Mouse (Mus musculus) embryonic facial prominence, embryonic 12.5 days (tissue): ENCODE results near the gene Dera. TPM values are rescaled to one million over a fixed set of nuclear protein-coding genes. Genes with fewer than 3 reads are reported as not detected.
A peak's percentile ranks its signal among the peaks of the same experiment; 100 is the strongest.

Experiments used
- ATAC-seq: fragments of 200-750 bp; cut with Nextera tagmentation; 2 replicates; pipeline ENCODE4 v1.8.0; 2017; ENCODE audit not compliant: insufficient number of reproducible peaks, insufficient read depth, low FRiP score, low TSS enrichment
- H3K27ac ChIP-seq: fragments of 300-500 bp; sonication (generic); 2 replicates; pipeline ENCODE4 v1.5.1; 2016; ENCODE audit warnings: mild to moderate bottlenecking
- H3K27me3 ChIP-seq: fragments of 300-500 bp; sonication (generic); 2 replicates; pipeline ENCODE4 v1.6.1; 2016; ENCODE audit warnings: mild to moderate bottlenecking, moderate library complexity
- H3K36me3 ChIP-seq: fragments of 300-500 bp; sonication (generic); 2 replicates; pipeline ENCODE4 v1.6.1; 2016; ENCODE audit warnings: mild to moderate bottlenecking
- H3K4me1 ChIP-seq: fragments of 300-500 bp; sonication (generic); 2 replicates; pipeline ENCODE4 v1.6.1; 2016
- H3K4me2 ChIP-seq: fragments of 300-500 bp; sonication (generic); replicated peaks from 2 replicates; pipeline ENCODE4 v1.6.1; 2016; ENCODE audit warnings: mild to moderate bottlenecking, moderate library complexity
- H3K4me3 ChIP-seq: fragments of 300-500 bp; sonication (generic); 2 replicates; pipeline ENCODE4 v1.5.1; 2016; ENCODE audit warnings: mild to moderate bottlenecking
- H3K9ac ChIP-seq: fragments of 300-500 bp; sonication (generic); 2 replicates; pipeline ENCODE4 v1.6.1; 2016; ENCODE audit warnings: mild to moderate bottlenecking, moderate library complexity
- H3K9me3 ChIP-seq: fragments of 300-500 bp; sonication (generic); 2 replicates; pipeline ENCODE4 v1.6.1; 2016; ENCODE audit warnings: mild to moderate bottlenecking, moderate library complexity
- WGBS: fragments of 180-500 bp; shearing (Covaris S2); methylation state at CpG from one replicate; pipeline ENCODE4 v1.1.7; 2016; 5-methylcytosine and 5-hydroxymethylcytosine counted together
- polyA plus RNA-seq: library from polyadenylated mRNA; unstranded; fragments of >200 nt; fragmentation: Nextera tagmentation; extraction: Ambion mirVana; gene quantifications from 2 replicates; pipeline ENCODE4 v1.2.1, GENCODE M21; 2016

Dera gene
- polyA plus RNA-seq, 1 experiment from 2014 or later = 50.2 TPM

DNA sequence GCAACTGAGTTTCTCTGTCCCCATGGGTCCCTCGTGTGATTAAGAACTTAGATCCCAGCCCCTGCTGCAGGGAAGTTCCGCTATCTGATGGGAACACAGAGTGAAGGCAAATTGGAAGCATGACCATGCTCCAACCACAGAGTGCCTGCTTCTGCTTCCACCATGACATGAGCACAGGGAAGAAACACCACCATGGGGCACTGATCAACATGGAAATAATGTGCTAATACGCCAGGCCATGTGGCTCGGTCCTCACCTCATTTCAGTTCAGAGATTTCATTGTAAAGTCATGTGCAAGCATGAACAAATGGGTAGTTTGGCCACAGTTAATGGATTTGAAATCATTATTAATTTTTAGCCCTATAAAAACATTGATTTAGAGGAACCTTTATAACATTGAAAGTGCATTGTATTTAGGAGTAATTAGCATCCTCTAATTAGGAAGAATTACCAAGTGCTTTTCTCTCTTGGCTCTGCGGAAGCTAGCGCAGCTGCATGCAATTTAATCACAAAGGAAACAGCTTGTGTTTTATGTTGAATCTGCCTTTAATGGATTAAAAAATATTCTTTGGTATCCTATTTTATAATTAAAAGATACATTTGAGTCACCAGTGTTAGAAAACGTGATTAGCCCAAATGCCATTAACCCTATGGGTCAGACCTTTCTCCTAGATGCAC is 115.7 kb downstream of the Dera start:
- Histone ChIP-seq H3K27me3 (no peaks in the 10 kb centered on the region), H3K4me2 (no peak overlapping the region), H3K9ac (no peak overlapping the region), H3K36me3 (no peaks in the 10 kb centered on the region), H3K9me3 (no peaks in the 10 kb centered on the region), H3K4me1 (no peaks in the 10 kb centered on the region), H3K4me3 (no peak overlapping the region), H3K27ac (no peak overlapping the region)
- 82% methylated on average over 7 of the region's 7 CpGs for WGBS
- ATAC-seq = no peak

DNA sequence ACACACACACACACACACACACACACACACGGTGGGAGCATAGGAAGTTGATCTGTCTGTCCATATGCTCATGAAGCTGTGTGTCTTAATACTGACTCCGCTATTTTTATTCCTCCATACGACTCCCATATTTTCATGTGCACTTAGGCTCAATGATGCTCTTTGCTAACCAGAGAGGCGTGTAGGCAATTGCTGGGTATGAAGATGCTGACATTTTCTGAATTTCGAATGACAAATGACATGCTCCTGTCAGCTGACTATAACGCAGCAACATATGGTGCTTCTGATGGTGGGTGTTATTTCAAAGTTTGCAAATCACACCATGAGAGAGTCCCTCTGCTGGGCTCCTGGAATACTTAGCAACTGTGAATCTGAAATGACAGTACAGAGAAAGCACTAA is 116.3 kb downstream of the Dera start:
- Histone ChIP-seq H3K4me2 (no peak overlapping the region), H3K9ac (no peak overlapping the region), H3K27me3 (no peaks in the 10 kb centered on the region), H3K4me3 (no peak overlapping the region), H3K27ac (no peak overlapping the region), H3K36me3 (no peaks in the 10 kb centered on the region), H3K4me1 (no peaks in the 10 kb centered on the region), H3K9me3 (no peaks in the 10 kb centered on the region)
- ATAC-seq = no peak
- WGBS = 84% methylated on average over 6 of the region's 6 CpGs

DNA sequence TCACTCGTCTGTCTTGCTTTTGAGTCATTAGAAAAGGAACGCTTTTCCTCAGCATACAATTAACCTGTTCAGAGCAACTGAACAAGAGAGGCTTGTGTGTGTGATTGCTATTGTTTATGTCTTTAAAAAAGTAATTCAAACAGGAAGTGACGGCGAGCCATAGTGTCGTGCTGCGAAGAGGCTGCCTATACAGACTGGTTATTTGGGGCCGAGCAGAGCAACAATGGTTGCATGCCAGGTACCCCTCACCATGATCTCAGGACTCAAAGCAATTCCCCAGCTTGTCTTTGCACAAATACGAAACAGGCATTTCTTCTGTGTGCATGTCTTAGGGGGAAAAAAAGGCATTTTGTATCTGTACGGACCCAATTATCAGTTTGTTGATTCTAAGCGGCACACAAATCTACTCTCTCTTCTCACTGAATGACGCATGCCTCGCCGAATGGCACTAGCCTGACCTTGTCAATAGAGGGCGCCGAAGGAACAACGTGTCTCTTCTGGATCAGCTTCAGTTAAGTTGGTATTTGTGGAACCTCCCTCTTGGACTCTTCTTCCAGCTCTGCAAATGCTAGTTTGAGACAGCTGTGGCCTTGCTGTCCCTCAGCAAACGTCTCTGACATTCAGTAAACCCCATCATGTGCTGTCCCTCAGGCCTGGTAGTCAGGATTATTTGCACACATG is 117.8 kb downstream of the Dera start:
- H3K27ac ChIP-seq = no peak overlapping the region
- H3K4me1 ChIP-seq = no peaks in the 10 kb centered on the region
- H3K27me3 ChIP-seq = no peaks in the 10 kb centered on the region
- 29% methylated on average over 17 of the region's 17 CpGs for WGBS
- H3K4me2 ChIP-seq = peak overlapping the region; percentile 19
- ATAC-seq = no peak
- no peaks in the 10 kb centered on the region for H3K36me3 ChIP-seq
- H3K4me3 ChIP-seq = no peak overlapping the region
- H3K9me3 ChIP-seq = no peaks in the 10 kb centered on the region
- no peak overlapping the region for H3K9ac ChIP-seq

DNA sequence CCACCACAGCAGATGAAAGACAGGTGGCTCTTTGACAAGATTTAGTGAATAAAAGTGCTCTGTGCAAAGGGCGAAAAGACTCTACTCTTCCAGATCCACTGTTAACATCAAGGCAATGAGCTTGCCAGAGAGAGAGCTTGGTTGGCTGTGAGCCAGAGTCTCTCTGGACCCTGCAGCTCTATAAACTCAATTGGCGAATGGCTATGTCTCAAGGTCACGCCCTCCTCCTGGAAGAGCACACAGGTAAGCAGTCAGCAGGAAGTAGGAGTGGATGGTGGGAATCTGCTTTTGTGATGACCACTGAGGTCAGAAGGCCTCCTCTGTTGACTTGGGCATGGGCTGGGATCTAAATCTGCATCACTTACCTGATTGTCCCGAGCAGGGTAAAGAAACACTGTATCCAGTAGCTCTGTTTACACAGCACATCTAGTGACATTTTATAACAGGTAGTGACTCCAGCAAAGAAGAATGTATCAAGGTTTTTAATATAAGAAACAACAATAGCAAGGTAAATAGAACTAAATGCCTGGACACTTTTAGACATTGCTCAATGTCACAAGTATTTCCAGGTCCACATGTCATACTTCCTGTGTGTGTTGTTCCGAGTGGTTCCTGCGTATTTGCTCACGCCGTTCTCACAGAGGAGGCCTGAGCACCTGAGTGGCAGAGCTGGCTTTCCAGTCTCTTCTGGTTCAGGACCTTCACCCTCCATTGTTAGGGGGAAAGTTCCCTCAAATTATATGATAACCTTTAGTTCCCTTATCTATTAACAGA is 120.3 kb downstream of the Dera start:
- no peaks in the 10 kb centered on the region for H3K27me3 ChIP-seq
- no peaks in the 10 kb centered on the region for H3K9me3 ChIP-seq
- 0 out of 2 replicates have a peak, but pooled peaks have one; percentile 28 for ATAC-seq
- no peak overlapping the region for H3K9ac ChIP-seq
- no peak overlapping the region for H3K27ac ChIP-seq
- H3K36me3 ChIP-seq = no peaks in the 10 kb centered on the region
- H3K4me1 ChIP-seq = no peaks in the 10 kb centered on the region
- no peak overlapping the region for H3K4me3 ChIP-seq
- H3K4me2 ChIP-seq = no peak overlapping the region
- 87% methylated on average over 8 of the region's 8 CpGs for WGBS

DNA sequence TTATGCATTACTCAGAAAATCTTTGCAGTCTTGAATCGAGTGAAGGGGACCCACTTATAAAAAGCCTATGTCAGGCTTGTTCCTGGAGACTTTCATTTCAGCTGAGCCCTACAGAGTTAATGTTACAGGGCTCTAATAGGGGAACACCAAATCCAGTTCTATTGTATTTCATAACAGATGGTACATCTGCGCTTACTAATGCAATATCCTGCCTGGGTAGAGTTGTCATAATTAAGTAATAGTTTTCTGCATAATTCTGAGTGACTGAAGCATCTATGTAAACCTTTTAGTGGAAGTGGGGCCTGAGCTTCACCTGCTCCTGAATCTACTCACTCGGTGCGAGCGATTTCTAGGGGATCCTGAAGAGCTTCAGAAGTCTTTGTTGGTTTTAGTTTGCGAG is 131.3 kb downstream of the Dera start:
- H3K27ac ChIP-seq = no peak overlapping the region
- WGBS = 82% methylated on average over 6 of the region's 6 CpGs
- H3K9ac ChIP-seq = no peak overlapping the region

DNA sequence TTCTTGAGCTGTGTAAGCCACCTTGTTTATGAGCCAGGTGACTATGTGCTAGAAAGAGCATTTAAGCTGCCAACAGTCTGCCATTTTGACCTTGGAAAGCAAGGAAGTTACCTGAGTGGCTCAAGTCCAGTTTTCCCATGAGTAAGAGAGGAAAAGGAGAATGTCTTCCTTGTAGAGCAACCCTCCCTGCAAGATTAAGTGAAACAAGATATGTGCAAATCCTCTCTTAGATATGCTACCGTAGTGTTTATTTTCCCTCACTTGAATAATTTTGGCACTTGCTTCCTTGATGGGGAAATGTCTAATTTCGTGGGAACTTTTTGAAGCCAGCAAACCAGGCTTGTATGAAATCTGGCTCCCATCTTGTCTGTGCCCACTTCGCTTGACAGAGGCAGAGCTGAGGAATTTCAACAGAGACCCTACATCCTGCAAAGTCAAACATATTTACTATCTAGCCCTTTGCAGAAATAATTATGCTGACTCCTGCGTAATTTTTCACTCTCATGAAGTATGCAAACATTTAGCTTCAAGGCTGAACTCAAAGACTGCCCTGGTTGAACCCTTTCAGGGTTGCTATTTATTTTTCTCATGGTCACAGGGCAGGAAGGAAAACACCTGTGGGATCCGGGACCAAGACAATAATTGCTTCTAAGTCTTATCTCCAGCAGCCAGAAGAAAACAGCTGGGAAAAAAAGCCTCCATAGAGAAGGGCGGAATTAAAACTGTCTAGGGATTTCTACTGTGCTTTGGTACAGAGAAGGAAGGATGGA is 132.0 kb downstream of the Dera start:
- H3K4me1 ChIP-seq = no peaks in the 10 kb centered on the region
- H3K4me2 ChIP-seq = no peak overlapping the region
- H3K27me3 ChIP-seq = no peaks in the 10 kb centered on the region
- H3K9ac ChIP-seq = no peak overlapping the region
- no peaks in the 10 kb centered on the region for H3K36me3 ChIP-seq
- no peaks in the 10 kb centered on the region for H3K9me3 ChIP-seq
- H3K4me3 ChIP-seq = no peak overlapping the region
- H3K27ac ChIP-seq = no peak overlapping the region
- ATAC-seq = no peak
- 59% methylated on average over 6 of the region's 6 CpGs for WGBS

More for the DNA sequence above, 131.3 kb downstream of the Dera start:
- ATAC-seq = no peak
- Histone ChIP-seq H3K27me3 (no peaks in the 10 kb centered on the region), H3K4me2 (no peak overlapping the region), H3K4me1 (no peaks in the 10 kb centered on the region), H3K9me3 (no peaks in the 10 kb centered on the region), H3K36me3 (no peaks in the 10 kb centered on the region), H3K4me3 (no peak overlapping the region)

DNA sequence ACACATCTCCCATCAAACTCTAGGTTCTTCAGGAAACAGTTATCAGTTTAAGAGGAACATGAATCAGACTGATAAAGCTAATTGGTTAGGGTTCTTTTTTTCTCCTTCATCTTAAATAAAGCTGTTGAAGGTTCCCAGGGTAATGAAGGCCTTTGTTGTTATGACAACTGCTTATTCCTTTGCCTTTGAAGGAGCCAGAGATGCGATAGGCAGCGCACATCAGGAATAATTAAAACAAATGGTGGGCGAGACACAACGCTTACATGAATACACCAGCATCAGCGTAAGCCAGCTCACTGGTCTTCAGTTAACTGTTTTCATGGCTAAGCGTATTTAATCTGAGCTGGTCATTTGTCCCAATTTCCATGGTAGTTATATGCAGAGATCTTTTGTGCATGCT is 132.9 kb downstream of the Dera start:
- H3K4me3 ChIP-seq = no peak overlapping the region
- WGBS = 87% methylated on average over 6 of the region's 6 CpGs
- no peak overlapping the region for H3K4me2 ChIP-seq
- ATAC-seq = no peak
- no peaks in the 10 kb centered on the region for H3K9me3 ChIP-seq
- no peak overlapping the region for H3K9ac ChIP-seq
- H3K36me3 ChIP-seq = no peaks in the 10 kb centered on the region
- no peaks in the 10 kb centered on the region for H3K27me3 ChIP-seq
- H3K27ac ChIP-seq = no peak overlapping the region
- H3K4me1 ChIP-seq = no peaks in the 10 kb centered on the region

DNA sequence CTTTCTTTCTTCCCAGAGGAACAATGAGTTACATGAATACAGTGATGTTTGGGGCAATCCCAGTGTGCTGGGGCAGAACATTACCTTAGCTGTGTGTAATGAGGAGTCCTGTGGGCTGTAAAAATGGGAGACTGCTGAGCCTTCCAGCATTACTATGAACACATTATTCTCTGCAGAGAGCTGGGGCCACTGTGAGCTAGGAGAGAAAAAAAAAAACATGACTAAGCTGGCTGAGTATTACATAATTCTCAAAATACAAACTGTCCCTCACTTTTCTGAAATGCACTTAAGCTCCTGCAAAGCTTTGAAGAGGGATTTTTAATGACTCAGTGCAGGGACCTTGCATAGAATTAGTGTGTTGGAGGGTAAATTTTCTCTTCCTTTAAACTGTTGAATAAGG is 143.3 kb downstream of the Dera start:
- Histone ChIP-seq H3K36me3 (no peaks in the 10 kb centered on the region), H3K27me3 (no peaks in the 10 kb centered on the region), H3K9me3 (no peaks in the 10 kb centered on the region), H3K4me1 (no peaks in the 10 kb centered on the region), H3K4me3 (no peak overlapping the region), H3K9ac (no peak overlapping the region), H3K27ac (no peak overlapping the region), H3K4me2 (no peak overlapping the region)
- no peak for ATAC-seq

DNA sequence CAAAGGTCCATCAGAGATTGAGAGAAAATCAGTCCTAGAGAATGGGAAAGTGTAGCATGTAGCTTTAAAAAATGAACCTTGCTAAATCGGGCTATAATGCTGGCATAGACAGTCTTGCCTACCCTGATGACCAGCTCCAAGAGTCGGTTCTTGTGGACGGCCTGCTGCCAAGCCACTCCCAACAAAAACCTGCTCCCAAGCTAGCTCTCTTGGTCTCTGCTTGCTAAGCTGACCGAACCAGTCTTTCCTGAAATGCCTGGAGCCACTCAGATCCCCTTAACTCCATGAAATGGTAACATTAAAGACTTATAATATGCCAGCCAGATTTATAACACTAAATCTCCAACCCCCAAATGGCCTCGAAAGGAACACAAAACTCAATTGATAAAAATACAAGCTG is 146.9 kb downstream of the Dera start:
- ATAC-seq = no peak
- Histone ChIP-seq H3K9me3 (no peaks in the 10 kb centered on the region), H3K4me1 (no peaks in the 10 kb centered on the region), H3K4me3 (no peak overlapping the region), H3K36me3 (no peaks in the 10 kb centered on the region), H3K27me3 (no peaks in the 10 kb centered on the region), H3K27ac (no peak overlapping the region), H3K4me2 (no peak overlapping the region), H3K9ac (no peak overlapping the region)
- 78% methylated on average over 5 of the region's 5 CpGs for WGBS
